Mouse (Mus musculus) liver, postnatal 0 days (tissue): ENCODE measurements around the gene Sv2a.

Source experiments
- CTCF ChIP-seq: sonication (generic); IDR thresholded peaks from 2 replicates; pipeline ENCODE4 v1.5.1; 2016; ENCODE audit warnings: antibody characterized with exemption, low read depth
- EP300 ChIP-seq: IDR thresholded peaks from 2 replicates; pipeline ENCODE4 v1.6.1; 2016; ENCODE audit warnings: antibody characterized with exemption, low read depth, mild to moderate bottlenecking

DNA sequence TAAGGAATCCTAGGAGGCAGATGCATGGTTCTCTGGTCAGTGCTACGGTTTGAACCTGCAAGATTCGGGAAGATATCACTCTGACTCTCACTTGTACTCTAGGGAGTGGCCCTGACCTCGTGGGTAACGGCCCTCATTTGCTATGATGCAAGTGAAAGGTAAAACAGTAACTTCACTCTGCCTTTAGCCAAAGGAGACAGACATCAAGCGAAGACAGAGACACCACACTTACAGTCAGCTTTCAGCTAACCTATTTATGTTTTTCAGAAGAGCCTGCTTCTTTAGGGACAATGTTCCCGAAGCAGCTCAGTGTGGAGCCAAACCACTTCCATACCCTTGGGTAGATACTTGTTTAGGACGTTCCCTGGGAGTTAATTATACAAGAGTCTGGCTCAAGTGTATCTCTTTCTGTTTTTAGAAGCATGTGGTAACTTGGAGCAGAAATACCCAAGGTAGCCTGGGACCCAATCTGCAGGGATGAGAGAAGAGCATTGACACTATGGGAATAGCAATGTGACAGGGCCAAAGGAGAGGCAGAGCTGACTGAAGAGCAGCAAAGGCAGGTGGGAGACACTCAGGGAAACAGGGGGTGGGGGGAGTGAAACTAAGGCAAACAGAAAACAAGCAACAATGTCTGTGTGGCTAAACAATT, 63.1 kb downstream of the Sv2a start:
- no peak for TF ChIP-seq CTCF
- TF ChIP-seq EP300: no peak
